Mouse (Mus musculus) gastrocnemius, postnatal 14 days (tissue): ENCODE measurements around the gene Tmem242. TPM values are rescaled to one million over a fixed set of nuclear protein-coding genes. Genes with fewer than 3 reads are reported as not detected.
"Not testable (repeated sequence)": the region's sequence is repeated elsewhere in the genome, so short reads cannot be mapped to it uniquely, and the experiment has no call there.

ENCODE experiments used
- DNase-seq: peaks from one replicate; pipeline ENCODE4 v3.0.0; 2021; ENCODE audit warnings: mixed read lengths
- intact Hi-C: fragments of 180-260 bp; cut with DNase I; formaldehyde crosslinking; loops from one replicate; pipeline ENCODE4 v1.15.1; 2025; ENCODE audit warnings: low total_unique reads
- long read RNA-seq, 2 experiments: library from polyadenylated mRNA; stranded (forward); transcript quantifications; one replicate each; pipeline ENCODE4 v2.0.0; 2021
- total RNA-seq, 2 experiments: library from RNA; stranded (reverse); gene quantifications; 2 replicates each; pipeline ENCODE4 v1.2.3; 2021

Gene Tmem242
- total RNA-seq: 100 to 1,000 TPM; 113 to 123 TPM
- long read RNA-seq, experiment 1, transcript Tmem242-201 (4 exons, 948 nt): major isoform, 63 of 81 reads
- long read RNA-seq, experiment 1, partial matches to known transcripts: 0 of 81 reads
- long read RNA-seq, experiment 1, other reads (novel, unspliced or antisense): 18 of 81 reads
- long read RNA-seq, experiment 2, transcript Tmem242-201 (4 exons, 948 nt): major isoform, 56 of 77 reads
- long read RNA-seq, experiment 2, partial matches to known transcripts: 0 of 77 reads
- long read RNA-seq, experiment 2, other reads (novel, unspliced or antisense): 21 of 77 reads

GRCm38 (mm10) chr17:5440159-5440971 lies at the start of gene Tmem242:
Tmem242 (minus strand) TSS chr17:5440259.
- intact Hi-C loops: loop anchor here (5.0 kb wide), 1 partner anchor 312 kb away; no protein-coding TSS in a partner anchor
- DNase-seq: peak; percentile 85

GRCm38 (mm10) chr17:5488156-5488555 lies 48.1 kb upstream of the Tmem242 start:
- DNase-seq: no peak
- intact Hi-C loops: no loop called here

GRCm38 (mm10) chr17:5484663-5485062 lies 44.6 kb upstream of the Tmem242 start:
- DNase-seq: no peak
- intact Hi-C loops: no loop called here

GRCm38 (mm10) chr17:5483456-5483855 lies 43.4 kb upstream of the Tmem242 start:
- no peak for DNase-seq
- intact Hi-C loops: no loop called here

- DNase-seq: no peak
- intact Hi-C loops: no loop called here
Measured at GRCm38 (mm10) chr17:5475960-5476725, 36.1 kb upstream of the Tmem242 start.

GRCm38 (mm10) chr17:5472268-5472667 lies 32.2 kb upstream of the Tmem242 start:
- no peak for DNase-seq
- intact Hi-C loops: no loop called here

DNA sequence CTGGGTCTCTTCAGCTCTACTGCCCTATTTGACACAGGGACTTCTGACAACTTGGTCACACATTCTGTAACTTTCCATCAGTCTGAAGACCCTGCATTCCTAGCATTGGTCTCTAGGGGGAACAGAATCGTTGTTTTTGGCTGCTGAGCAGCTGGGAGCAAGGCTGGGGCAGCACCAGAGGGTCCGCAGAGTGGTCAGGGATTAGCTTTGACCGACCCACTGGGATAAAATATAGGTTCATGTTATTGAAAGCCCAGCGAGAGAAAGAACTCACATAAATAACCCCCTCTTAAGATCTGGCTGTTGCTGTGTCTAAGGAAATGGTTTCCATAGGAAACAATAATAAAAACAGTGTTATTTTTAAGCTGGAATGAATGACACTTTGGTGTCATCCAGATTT lies 27.1 kb upstream of the Tmem242 start:
- no peak for DNase-seq
- intact Hi-C loops: no loop called here

- no peak for DNase-seq
- intact Hi-C loops: no loop called here
Measured at GRCm38 (mm10) chr17:5466736-5467135, 26.7 kb upstream of the Tmem242 start.

DNA sequence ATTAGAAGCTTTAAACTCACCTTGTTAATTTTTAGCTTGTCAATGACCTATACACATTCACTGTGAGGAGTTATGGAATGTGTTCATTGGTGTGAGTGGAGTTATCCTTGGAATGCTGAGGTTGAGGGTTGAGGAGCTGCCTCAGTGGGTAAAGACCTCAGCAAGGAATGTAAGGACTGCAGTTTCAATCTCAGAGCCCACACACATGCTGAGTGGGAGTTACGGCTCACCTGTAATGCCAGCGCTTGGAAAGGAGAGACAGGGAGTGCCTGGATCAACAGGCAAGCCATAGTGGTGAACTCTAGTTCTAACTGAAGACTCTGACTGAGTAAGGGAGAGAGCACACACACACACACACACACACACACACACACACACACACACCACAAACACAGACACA lies 23.9 kb upstream of the Tmem242 start:
- no peak for DNase-seq
- intact Hi-C loops: no loop called here

GRCm38 (mm10) chr17:5453657-5454056 lies 13.6 kb upstream of the Tmem242 start:
- intact Hi-C loops: no loop called here
- DNase-seq: no peak

DNA sequence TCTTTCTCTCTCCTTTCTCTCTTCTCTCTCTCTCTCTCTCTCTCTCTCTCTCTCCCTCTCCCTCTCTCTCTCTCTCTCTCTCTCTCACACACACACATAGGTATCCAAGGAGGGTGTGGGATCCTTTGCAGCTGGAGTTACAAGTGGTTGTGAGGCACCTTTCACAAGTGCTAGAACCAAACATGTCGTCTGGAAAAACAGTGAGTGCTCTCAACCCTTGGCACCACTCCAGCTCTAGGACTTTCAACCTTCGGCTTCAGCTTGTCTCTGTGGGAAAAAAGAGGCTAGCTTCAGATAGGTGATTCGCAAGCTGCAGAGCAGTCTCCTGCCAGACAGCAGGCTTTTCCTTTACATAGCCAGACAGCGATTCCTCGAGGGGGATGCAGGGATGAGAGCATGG lies 3.7 kb upstream of the Tmem242 start:
- intact Hi-C loops: loop anchor here (5.0 kb wide), 1 partner anchor 309 kb away; no protein-coding TSS in a partner anchor
- no peak for DNase-seq

- intact Hi-C loops: loop anchor here (5.0 kb wide), 1 partner anchor 309 kb away; no protein-coding TSS in a partner anchor
- no peak for DNase-seq
Measured at GRCm38 (mm10) chr17:5443260-5443659, 3.2 kb upstream of the Tmem242 start.

DNA sequence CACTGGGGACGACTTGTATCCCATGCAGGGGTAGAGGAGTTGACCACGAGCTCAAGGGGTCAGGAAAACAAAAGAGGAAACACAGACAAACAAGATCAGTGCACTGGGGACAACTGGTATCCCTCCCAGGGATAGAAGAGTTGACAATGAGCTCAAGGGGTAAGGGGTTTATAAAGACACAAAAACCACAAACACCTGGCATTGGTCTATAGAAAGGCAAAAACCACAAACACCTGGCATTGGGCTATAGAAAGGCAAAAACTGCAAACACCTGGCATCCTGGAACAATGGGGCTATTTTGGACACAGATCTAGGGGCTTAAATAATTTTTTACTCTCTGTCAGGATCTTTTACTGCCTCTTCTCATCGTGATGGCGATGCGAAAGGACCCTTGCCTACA lies 2.3 kb upstream of the Tmem242 start:
- not testable (repeated sequence) for DNase-seq
- intact Hi-C loops: loop anchor here (5.0 kb wide), 1 partner anchor 310 kb away; no protein-coding TSS in a partner anchor

GRCm38 (mm10) chr17:5439831-5440158 lies 264 bp downstream of the Tmem242 start:
- intact Hi-C loops: loop anchor here (5.0 kb wide), 1 partner anchor 313 kb away; no protein-coding TSS in a partner anchor

GRCm38 (mm10) chr17:5429772-5430133 lies 10.3 kb downstream of the Tmem242 start:
- intact Hi-C loops: no loop called here

More at GRCm38 (mm10) chr17:5439831-5440158, 264 bp downstream of the Tmem242 start:
- no peak for DNase-seq

GRCm38 (mm10) chr17:5429090-5429771 lies 10.8 kb downstream of the Tmem242 start:
- peak; percentile 86 for DNase-seq
- intact Hi-C loops: no loop called here

More at GRCm38 (mm10) chr17:5429772-5430133, 10.3 kb downstream of the Tmem242 start:
- no peak for DNase-seq

- DNase-seq: no peak
- intact Hi-C loops: no loop called here
Measured at GRCm38 (mm10) chr17:5425204-5425603, 14.9 kb downstream of the Tmem242 start.

GRCm38 (mm10) chr17:5424156-5424555 lies 15.9 kb downstream of the Tmem242 start:
- intact Hi-C loops: no loop called here
- no peak for DNase-seq

DNA sequence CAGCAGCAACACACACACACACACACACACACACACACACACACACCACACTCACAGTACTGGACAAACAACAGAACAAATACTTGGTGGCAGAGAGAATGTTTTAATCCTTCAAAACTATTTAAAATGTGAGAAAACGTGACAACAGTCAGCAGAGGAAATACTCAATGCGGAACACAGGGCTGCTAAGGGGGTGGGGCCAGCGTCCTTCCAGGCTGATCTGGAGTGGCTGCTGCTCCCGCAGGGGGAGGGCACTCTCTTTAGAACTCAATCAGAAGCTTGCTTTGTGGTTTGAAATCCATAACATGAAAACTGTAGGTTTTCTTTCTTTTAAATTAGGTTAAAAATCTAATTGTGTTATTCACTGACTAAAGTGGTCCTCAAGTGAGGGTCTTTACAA lies 18.2 kb downstream of the Tmem242 start:
- intact Hi-C loops: no loop called here

More for the DNA sequence above, 18.2 kb downstream of the Tmem242 start:
- no peak for DNase-seq
